Mouse (Mus musculus) E14TG2a.4 (cell line): Measurements from ENCODE around the gene Pgp.

Source experiments
- H3K27me3 ChIP-seq: 2 replicates; pipeline ENCODE4 v1.6.1; 2014; ENCODE audit warnings: low read length, control low read depth; ENCODE audit not compliant: insufficient read depth
- H3K36me3 ChIP-seq: 2 replicates; pipeline ENCODE4 v1.6.1; 2014; ENCODE audit warnings: low read length, control low read depth; ENCODE audit not compliant: insufficient read depth
- H3K4me1 ChIP-seq: replicated peaks from 2 replicates; pipeline ENCODE4 v1.6.1; 2014; ENCODE audit warnings: low read depth, low read length, control low read depth
- H3K4me3 ChIP-seq: replicated peaks from 2 replicates; pipeline ENCODE4 v1.5.1; 2014; ENCODE audit warnings: mild to moderate bottlenecking, low read length
- H3K9me3 ChIP-seq: 2 replicates; pipeline ENCODE4 v1.6.1; 2014; ENCODE audit warnings: low read length, control low read depth
- CTCF ChIP-seq: conservative IDR thresholded peaks from 2 replicates; pipeline ENCODE4 v1.5.1; 2014; ENCODE audit warnings: low read length
- NANOG ChIP-seq: IDR thresholded peaks from 2 replicates; pipeline ENCODE4 v1.6.1; 2014; ENCODE audit warnings: borderline replicate concordance, low read length, mixed read lengths
- POU5F1 ChIP-seq: IDR thresholded peaks from 2 replicates; pipeline ENCODE4 v1.6.1; 2014; ENCODE audit warnings: low read length, borderline replicate concordance

The Pgp gene

DNA sequence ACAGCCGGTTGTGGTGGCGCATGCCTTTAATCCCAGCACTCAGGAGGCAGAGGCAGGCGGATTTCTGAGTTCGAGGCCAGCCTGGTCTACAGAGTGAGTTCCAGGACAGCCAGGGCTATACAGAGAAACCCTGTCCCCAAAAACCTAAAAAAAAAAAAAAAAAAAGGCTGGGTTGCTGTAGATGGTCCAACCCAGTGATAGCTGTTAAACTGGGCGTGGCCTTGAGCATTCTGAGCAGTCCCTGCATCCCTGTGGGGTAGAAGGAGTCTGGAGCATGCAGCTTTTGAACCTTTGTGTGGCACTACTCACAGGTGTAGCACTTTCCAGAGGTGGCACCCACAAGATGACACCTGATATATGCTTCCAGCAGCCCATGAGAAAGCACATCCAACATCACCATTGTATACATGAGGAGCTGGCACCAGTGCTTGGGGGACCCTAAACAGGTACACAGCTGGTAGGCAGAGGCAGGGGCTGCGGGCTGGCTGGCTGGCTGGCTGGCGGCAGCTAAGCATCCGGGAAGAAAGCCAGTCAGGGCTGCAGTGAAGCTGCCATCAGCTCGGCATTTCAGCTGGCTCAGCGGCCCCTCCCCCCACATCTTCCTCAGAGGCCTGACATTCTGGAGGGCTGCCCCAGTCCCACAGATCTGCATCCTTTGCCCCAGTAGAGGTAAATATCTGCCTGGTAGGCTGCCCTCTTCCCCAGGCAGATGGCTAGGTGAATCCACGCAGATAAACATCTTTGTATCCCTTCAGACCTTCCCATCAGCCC is 15.1 kb downstream of the Pgp start:
- no peak for TF ChIP-seq POU5F1
- TF ChIP-seq CTCF: no peak
- no peak for TF ChIP-seq NANOG
- no peaks in the 10 kb centered on the region for H3K36me3 ChIP-seq
- peaks cover 44% of the 10 kb centered on the region for H3K4me1 ChIP-seq
- no peaks in the 10 kb centered on the region for H3K9me3 ChIP-seq
- peaks cover 44% of the 10 kb centered on the region for H3K27me3 ChIP-seq
- H3K4me3 ChIP-seq: 0 out of 2 replicates have a peak overlapping the region, but pooled peaks have one; percentile 10

DNA sequence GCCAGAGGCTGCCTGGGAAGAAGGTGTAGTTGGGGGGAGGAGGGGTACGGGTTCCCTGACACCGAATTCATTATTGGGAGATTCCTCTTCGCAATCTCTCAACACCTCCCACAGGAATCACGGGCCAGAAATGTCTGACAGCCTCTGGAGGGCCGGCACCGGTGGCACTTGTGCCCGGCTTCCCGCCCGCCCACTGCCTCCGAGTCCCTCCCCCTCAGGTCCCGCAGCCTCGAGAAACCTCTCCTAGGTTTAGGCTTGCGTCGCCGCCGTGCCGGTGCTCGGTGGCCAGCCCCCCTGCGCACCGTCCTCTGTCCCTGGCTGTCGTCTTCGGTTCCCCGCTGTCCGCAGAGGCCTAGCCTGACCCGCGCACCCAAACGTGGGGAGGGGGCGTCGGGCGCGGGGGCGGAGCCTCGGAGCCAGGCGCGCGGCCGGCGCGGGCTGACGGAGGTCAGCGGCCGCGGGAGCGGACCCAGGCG is 18.0 kb downstream of the Pgp start, which contains the start of gene Caskin1:
Gene Caskin1, plus strand, starts transcription at position 416 of the 476 bp plus-strand sequence.
- no peak for TF ChIP-seq NANOG
- TF ChIP-seq CTCF: no peak
- no peak for TF ChIP-seq POU5F1
- Histone ChIP-seq H3K36me3 (no peaks in the 10 kb centered on the region), H3K27me3 (peaks cover 55% of the 10 kb centered on the region), H3K9me3 (no peaks in the 10 kb centered on the region), H3K4me1 (peaks cover 41% of the 10 kb centered on the region), H3K4me3 (peak within 1 kb of the TSS; percentile 89)

DNA sequence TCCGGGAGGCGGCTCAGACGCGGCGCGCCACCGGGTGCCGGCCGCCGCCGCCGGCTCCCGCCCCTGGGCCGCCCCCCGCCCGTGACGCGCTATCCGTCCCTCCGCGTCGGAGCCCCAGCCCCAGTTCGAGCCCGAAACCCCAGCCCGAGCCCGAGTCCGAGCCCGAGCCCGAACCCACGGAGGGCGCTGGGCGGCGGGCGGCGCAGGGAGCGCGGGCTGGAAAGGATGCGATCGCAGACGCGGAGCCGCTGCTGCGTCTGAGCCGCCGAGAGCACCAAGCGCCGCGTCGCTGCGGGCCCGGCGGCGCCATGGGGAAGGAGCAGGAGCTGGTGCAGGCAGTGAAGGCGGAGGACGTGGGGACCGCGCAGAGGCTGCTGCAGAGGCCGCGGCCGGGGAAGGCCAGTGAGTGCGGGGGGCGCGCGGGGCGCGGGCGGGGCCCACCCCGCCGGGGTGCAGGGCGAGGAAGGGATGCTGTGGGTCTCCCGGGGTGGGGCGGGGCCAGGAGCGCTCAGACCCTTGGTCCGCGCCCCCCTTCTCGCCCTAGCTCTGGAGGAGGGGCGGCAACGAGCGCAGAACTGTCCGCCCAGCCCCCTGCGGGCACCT is 18.6 kb downstream of the Pgp start:
- Histone ChIP-seq H3K4me1 (peaks cover 41% of the 10 kb centered on the region), H3K9me3 (no peaks in the 10 kb centered on the region), H3K27me3 (peaks cover 55% of the 10 kb centered on the region), H3K36me3 (no peaks in the 10 kb centered on the region), H3K4me3 (peak overlapping the region; percentile 89)
- no peak for TF ChIP-seq NANOG
- no peak for TF ChIP-seq POU5F1
- TF ChIP-seq CTCF: no peak

DNA sequence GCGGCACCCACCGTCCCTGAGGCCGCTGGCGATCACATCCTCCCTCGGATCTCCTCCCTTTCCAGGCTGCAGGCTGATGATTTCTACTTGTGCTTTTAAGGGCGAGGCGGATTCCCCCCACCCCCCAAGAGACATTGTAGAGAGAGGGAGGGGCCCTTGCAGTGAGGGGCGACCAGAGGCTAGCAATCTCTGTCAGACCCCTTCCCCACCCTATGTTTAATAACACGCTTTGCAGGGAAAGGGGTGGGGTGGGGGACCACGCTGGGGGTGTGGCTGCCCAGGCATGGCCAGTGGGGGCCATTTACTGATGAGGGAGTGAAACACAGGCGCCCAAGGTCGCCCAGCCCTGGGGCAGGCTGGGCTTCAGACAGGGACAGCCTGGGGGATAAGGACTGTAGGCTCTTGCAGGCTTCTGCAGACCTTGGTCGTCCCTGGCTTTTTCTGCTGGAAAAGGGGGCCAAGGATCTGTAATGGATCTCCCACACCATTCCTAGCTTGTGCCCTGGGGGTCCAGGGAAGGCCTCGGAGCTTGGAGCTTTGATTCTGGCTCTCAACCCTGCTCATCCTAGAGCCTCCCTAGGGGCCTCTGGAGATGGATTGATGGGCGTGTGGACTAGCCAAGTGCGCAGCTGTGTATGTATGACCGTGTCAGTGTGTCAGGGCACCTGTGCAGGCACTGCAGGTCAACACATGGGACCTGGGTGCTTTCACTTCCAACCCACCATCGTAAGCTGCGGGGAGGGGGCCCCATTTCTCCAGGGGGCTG is 19.3 kb downstream of the Pgp start:
- Histone ChIP-seq H3K36me3 (no peaks in the 10 kb centered on the region), H3K9me3 (no peaks in the 10 kb centered on the region), H3K4me3 (peak overlapping the region; percentile 89), H3K4me1 (peaks cover 41% of the 10 kb centered on the region), H3K27me3 (peaks cover 55% of the 10 kb centered on the region)
- TF ChIP-seq CTCF: no peak
- no peak for TF ChIP-seq POU5F1
- TF ChIP-seq NANOG: no peak

DNA sequence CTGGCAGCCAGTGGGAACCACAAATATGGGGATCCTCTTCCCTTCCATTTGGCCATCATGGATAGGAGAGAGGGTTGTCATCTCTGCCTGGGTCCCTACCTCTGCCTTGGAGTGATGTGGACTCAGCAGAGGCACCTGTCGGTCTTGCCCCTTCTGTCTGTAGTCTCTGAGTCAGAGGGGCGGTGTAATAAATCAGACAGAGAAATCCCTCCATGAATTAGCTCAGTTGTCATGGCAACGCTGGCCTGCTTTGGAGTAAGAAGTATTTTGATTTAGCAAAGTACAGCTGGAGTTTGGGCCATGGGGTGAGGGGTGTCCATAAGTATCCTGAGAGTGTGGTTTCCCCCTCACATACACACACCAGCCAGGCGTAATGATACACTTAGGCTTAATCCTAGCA is 20.2 kb downstream of the Pgp start:
- Histone ChIP-seq H3K4me1 (peaks cover 34% of the 10 kb centered on the region), H3K4me3 (no peak overlapping the region), H3K36me3 (no peaks in the 10 kb centered on the region), H3K9me3 (no peaks in the 10 kb centered on the region), H3K27me3 (peaks cover 51% of the 10 kb centered on the region)
- no peak for TF ChIP-seq CTCF

DNA sequence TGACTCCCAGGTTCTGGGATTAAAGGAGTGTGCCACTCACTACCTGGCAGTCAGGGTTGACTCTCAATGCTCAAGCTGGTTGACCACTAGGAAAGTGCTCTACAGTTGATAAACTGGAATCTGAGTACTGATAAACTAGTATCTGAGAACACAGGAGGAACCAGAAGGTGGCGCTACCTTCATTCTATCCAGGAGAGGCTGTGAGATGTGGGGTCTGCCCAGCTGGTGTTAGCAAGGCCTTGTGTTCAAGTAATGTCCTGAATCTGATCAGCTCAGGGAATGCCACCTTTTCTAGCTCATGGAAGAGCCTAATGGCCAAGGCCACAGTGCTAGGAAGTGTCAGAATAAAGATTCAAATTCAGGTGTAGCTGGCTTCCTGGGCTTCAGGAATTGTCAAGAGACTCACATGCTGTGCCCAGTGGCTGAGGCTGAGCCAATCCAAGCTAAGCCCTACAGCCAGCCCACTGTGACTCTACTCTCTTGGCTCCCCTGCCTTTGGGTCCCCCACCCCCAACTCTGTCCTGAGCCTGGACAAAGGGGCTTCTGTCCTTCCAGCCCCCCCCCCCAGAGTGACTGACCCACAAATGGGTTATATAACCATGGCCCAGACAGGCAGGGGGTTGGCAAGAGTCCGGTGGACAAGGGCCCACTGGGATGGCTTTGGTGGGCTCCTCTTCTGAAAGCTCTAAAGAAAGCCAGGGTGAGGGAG is 24.6 kb downstream of the Pgp start:
- peaks cover 17% of the 10 kb centered on the region for H3K4me1 ChIP-seq
- H3K4me3 ChIP-seq: no peak overlapping the region
- no peaks in the 10 kb centered on the region for H3K9me3 ChIP-seq
- no peaks in the 10 kb centered on the region for H3K36me3 ChIP-seq
- H3K27me3 ChIP-seq: peaks cover 16% of the 10 kb centered on the region
- TF ChIP-seq CTCF: peak; percentile 55
- no peak for TF ChIP-seq NANOG

DNA sequence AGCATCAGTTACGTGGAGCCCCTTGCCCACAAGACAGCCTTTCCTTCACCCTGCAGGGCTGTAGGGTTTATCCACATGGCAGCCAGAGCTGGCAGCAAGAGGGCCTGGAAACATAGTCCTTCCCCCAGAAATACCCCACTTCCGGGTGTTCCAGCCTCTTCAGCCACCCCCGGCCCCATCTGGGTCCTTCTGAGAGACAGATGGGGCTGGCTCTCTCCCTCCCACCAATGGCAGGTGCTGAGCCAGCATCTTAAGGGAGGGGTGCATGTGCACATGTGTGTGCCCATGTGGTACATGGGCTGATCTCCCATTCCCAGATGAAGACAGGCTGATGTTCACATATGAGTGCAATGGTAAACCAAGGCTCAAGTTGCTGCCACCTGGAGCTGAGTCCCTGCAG is 25.3 kb downstream of the Pgp start:
- no peaks in the 10 kb centered on the region for H3K9me3 ChIP-seq

DNA sequence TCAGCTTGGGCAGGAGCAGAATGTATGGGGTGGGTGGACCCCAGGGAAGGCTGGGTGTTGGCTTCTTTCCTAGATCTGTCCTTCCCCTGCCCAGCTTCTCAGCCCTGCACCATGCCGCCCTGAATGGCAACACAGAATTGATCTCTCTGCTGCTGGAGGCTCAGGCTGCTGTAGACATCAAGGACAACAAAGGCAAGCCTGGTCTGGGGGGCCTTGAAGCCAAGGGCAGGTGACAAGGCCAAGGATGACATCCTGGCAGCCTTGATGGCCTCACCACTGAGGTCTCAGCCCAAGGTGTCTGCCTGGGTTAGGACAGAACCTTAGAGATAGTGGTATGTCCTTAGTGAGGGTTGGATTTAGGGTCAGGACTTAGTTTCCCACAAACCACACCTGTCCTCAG is 25.8 kb downstream of the Pgp start:
- H3K27me3 ChIP-seq: peaks cover 4% of the 10 kb centered on the region
- no peaks in the 10 kb centered on the region for H3K36me3 ChIP-seq
- H3K4me3 ChIP-seq: no peak overlapping the region
- no peak for TF ChIP-seq CTCF
- no peak for TF ChIP-seq POU5F1
- no peak for TF ChIP-seq NANOG
- H3K4me1 ChIP-seq: peaks cover 11% of the 10 kb centered on the region
- no peaks in the 10 kb centered on the region for H3K9me3 ChIP-seq

More for the DNA sequence above, 25.3 kb downstream of the Pgp start:
- Histone ChIP-seq H3K4me3 (no peak overlapping the region), H3K36me3 (no peaks in the 10 kb centered on the region), H3K27me3 (peaks cover 10% of the 10 kb centered on the region), H3K4me1 (peaks cover 11% of the 10 kb centered on the region)
- TF ChIP-seq CTCF (no peak), POU5F1 (no peak), NANOG (no peak)
